Mouse (Mus musculus): ENCODE measurements around the gene Zbtb4.

GRCm38 (mm10) chr11:69767625-69767909 is 1.9 kb downstream of the Zbtb4 start:
- TF ChIP-seq CTCF (IDR thresholded peaks at IDR 0.05; ENCODE audit: borderline replicate concordance, insufficient read depth, low read depth, low read length) = no peak
- TF ChIP-seq POLR2A (IDR thresholded peaks at IDR 0.05; ENCODE audit: borderline replicate concordance, insufficient read depth, low read length) = no peak
